Mouse (Mus musculus): ENCODE data around the gene Ino80e. TPM values are rescaled to one million over a fixed set of nuclear protein-coding genes. Genes with fewer than 3 reads are reported as not detected.

Gene Ino80e
- polyA plus RNA-seq, 1 experiment = 62.4 TPM

- no peak overlapping the region for H3K4me2 ChIP-seq (ENCODE audit: low read depth)
- no peaks in the 10 kb centered on the region for H3K36me3 ChIP-seq (ENCODE audit: control insufficient read depth, insufficient read depth)
- TF ChIP-seq TCF3 (IDR thresholded peaks at IDR 0.05; ENCODE audit: insufficient read length, low read depth) = no peak
- TF ChIP-seq REST (IDR thresholded peaks at IDR 0.05; ENCODE audit: insufficient read depth, insufficient read length) = no peak
- TF ChIP-seq SRF (IDR thresholded peaks at IDR 0.05; ENCODE audit: control insufficient read depth, insufficient read length, low read depth) = no peak
- no peak for TF ChIP-seq POLR2A (IDR thresholded peaks at IDR 0.05; ENCODE audit: insufficient read length, low read depth)
- TF ChIP-seq CEBPB (IDR thresholded peaks at IDR 0.05; ENCODE audit: insufficient read depth, poor library complexity, severe bottlenecking) = no peak
- TF ChIP-seq TCF12 (IDR thresholded peaks at IDR 0.05; ENCODE audit: insufficient read depth, poor library complexity, severe bottlenecking) = no peak
- no peak for TF ChIP-seq E2F4 (IDR thresholded peaks at IDR 0.05; ENCODE audit: insufficient read depth)
- no peak for TF ChIP-seq POLR2AphosphoS2 (IDR thresholded peaks at IDR 0.05; ENCODE audit: insufficient read length, low read depth)
- TF ChIP-seq MYOG (IDR thresholded peaks at IDR 0.05; ENCODE audit: control insufficient read depth in 1 of 3, insufficient read depth in 1 of 3, insufficient read length in 2 of 3, low read depth in 2 of 3) = no peak
- no peak for TF ChIP-seq USF1 (IDR thresholded peaks at IDR 0.05; ENCODE audit: low read depth)
- no peak for TF ChIP-seq MYOD1 (IDR thresholded peaks at IDR 0.05; ENCODE audit: control insufficient read depth in 1 of 3, insufficient read length in 2 of 3, low read depth in 2 of 3)
- peaks cover 51% of the 10 kb centered on the region for H3K27me3 ChIP-seq (ENCODE audit: control insufficient read depth, insufficient read depth, insufficient read length)
- H3K4me3 ChIP-seq = no peak overlapping the region
- H3K79me2 ChIP-seq (ENCODE audit: control insufficient read depth, insufficient read depth) = no peaks in the 10 kb centered on the region
- no peak overlapping the region for H3ac ChIP-seq (ENCODE audit: control insufficient read depth, insufficient read length)
These were observed 39.4 kb downstream of the Ino80e start for GRCm38 (mm10) chr7:126822741-126823140.

DNA sequence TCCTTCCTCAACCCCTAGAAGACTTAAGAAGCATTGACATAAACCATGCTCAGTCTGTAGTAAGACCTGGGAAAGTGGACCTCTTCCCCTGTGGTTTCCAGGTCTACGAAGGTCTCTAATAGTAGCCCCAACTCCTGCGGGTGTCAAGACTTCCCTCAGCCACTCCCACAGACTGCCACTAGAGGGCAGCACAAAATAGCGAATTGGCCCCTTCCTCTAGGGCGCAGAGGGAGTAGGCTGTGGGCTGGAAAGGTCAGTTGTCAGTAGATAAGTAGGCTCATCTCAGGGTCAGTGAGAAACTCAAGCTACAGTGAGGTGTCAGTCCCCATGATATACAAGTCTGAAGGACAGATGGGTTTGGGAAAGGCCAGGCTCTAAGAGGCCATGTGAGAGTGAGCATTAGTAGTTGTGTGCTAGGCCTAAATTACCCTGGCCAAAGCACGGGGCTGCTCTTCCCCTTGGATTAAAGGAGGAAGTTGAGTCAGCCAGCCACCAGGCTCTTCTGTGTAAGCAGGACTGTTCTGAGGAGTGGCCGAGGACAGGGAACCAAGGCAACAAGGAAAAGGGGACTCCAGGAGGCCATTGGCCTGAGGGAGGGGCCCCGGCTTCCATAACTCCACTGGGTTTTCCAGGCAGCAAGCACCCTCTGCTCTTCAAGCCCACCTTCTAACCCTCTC is 40.2 kb downstream of the Ino80e start:
- no peaks in the 10 kb centered on the region for H3K79me2 ChIP-seq (ENCODE audit: control insufficient read depth, insufficient read depth)
- no peaks in the 10 kb centered on the region for H3K36me3 ChIP-seq (ENCODE audit: control insufficient read depth, insufficient read depth)
- peaks cover 43% of the 10 kb centered on the region for H3K27me3 ChIP-seq (ENCODE audit: control insufficient read depth, insufficient read depth, insufficient read length)
- TF ChIP-seq SRF (IDR thresholded peaks at IDR 0.05; ENCODE audit: control insufficient read depth, insufficient read length, low read depth) = no peak
- TF ChIP-seq MAX (IDR thresholded peaks at IDR 0.05; ENCODE audit: low read depth) = no peak
- no peak for TF ChIP-seq MYOG (IDR thresholded peaks at IDR 0.05; ENCODE audit: control insufficient read depth in 1 of 3, insufficient read depth in 1 of 3, insufficient read length in 2 of 3, low read depth in 2 of 3)
- no peak for TF ChIP-seq TCF3 (IDR thresholded peaks at IDR 0.05; ENCODE audit: insufficient read length, low read depth)
- TF ChIP-seq CEBPB (IDR thresholded peaks at IDR 0.05; ENCODE audit: insufficient read depth, poor library complexity, severe bottlenecking) = no peak
- no peak for TF ChIP-seq POLR2A (IDR thresholded peaks at IDR 0.05; ENCODE audit: insufficient read length, low read depth)
- no peak for TF ChIP-seq USF1 (IDR thresholded peaks at IDR 0.05; ENCODE audit: low read depth)
- TF ChIP-seq MYOD1 (IDR thresholded peaks at IDR 0.05; ENCODE audit: control insufficient read depth in 1 of 3, insufficient read length in 2 of 3, low read depth in 2 of 3) = no peak
- no peak for TF ChIP-seq POLR2AphosphoS2 (IDR thresholded peaks at IDR 0.05; ENCODE audit: insufficient read length, low read depth)
- TF ChIP-seq REST (IDR thresholded peaks at IDR 0.05; ENCODE audit: insufficient read depth, insufficient read length) = no peak
- TF ChIP-seq E2F4 (IDR thresholded peaks at IDR 0.05; ENCODE audit: insufficient read depth) = no peak
- TF ChIP-seq TCF12 (IDR thresholded peaks at IDR 0.05; ENCODE audit: insufficient read depth, poor library complexity, severe bottlenecking) = no peak
- no peak overlapping the region for H3ac ChIP-seq (ENCODE audit: control insufficient read depth, insufficient read length)
- H3K4me3 ChIP-seq = no peak overlapping the region
- no peak overlapping the region for H3K4me2 ChIP-seq (ENCODE audit: low read depth)

- no peak overlapping the region for H3K4me2 ChIP-seq (ENCODE audit: low read depth)
- no peak overlapping the region for H3ac ChIP-seq (ENCODE audit: control insufficient read depth, insufficient read length)
- peaks cover 16% of the 10 kb centered on the region for H3K27me3 ChIP-seq (ENCODE audit: control insufficient read depth, insufficient read depth, insufficient read length)
- no peak overlapping the region for H3K4me3 ChIP-seq
- TF ChIP-seq E2F4 (IDR thresholded peaks at IDR 0.05; ENCODE audit: insufficient read depth) = no peak
- no peak for TF ChIP-seq REST (IDR thresholded peaks at IDR 0.05; ENCODE audit: insufficient read depth, insufficient read length)
- no peaks in the 10 kb centered on the region for H3K79me2 ChIP-seq (ENCODE audit: control insufficient read depth, insufficient read depth)
- H3K36me3 ChIP-seq (ENCODE audit: control insufficient read depth, insufficient read depth) = no peaks in the 10 kb centered on the region
These were observed 43.4 kb downstream of the Ino80e start for GRCm38 (mm10) chr7:126818818-126819217.

DNA sequence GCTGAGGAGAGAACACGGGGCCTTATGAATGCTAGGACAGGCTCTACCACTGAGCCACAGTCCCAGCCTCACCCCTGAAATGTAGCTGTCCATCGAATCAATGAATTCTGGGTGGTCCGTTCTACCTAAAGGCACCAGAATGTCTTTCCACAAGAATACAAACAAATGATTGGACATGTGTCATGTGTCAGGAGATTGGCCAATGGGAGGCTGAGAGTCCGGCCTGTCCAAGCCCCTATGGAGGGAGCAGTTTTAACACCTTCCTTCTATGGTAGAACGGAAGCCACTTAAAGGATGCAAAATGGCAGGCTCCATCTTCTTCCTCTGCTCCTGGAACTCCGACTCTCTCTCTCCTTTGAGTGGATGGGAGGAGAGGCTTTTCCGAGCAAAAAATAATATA is 44.6 kb downstream of the Ino80e start:
- Histone ChIP-seq H3K4me2 (ENCODE audit: low read depth) (no peak overlapping the region), H3ac (ENCODE audit: control insufficient read depth, insufficient read length) (no peak overlapping the region), H3K27me3 (ENCODE audit: control insufficient read depth, insufficient read depth, insufficient read length) (peaks cover 4% of the 10 kb centered on the region), H3K36me3 (ENCODE audit: control insufficient read depth, insufficient read depth) (no peaks in the 10 kb centered on the region), H3K79me2 (ENCODE audit: control insufficient read depth, insufficient read depth) (no peaks in the 10 kb centered on the region), H3K4me3 (no peak overlapping the region)
- TF ChIP-seq TCF3 (IDR thresholded peaks at IDR 0.05; ENCODE audit: insufficient read length, low read depth) (no peak), POLR2A (IDR thresholded peaks at IDR 0.05; ENCODE audit: insufficient read length, low read depth) (no peak), MYOD1 (IDR thresholded peaks at IDR 0.05; ENCODE audit: control insufficient read depth in 1 of 3, insufficient read length in 2 of 3, low read depth in 2 of 3) (no peak), USF1 (IDR thresholded peaks at IDR 0.05; ENCODE audit: low read depth) (no peak)

DNA sequence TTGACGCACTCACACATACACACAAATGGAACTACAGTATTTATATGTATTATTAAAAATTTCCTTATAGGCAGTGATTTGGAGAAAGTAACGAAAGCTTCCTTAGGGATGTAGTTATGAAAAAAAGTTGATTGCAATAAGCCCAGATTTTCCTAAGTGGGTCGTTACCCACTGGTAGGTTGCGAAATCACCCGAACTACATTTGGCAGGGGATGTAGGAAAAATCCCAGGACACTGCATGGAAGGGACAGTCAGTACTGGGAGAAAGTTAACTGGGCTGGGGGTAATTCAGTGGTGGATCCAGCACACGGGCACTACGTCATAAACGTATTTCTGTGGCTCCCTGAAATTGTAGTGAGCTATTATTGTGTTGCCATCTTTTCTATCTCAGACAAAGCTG is 45.7 kb downstream of the Ino80e start:
- TF ChIP-seq POLR2A (IDR thresholded peaks at IDR 0.05; ENCODE audit: insufficient read length, low read depth) (no peak), TCF12 (IDR thresholded peaks at IDR 0.05; ENCODE audit: insufficient read depth, poor library complexity, severe bottlenecking) (no peak), SRF (IDR thresholded peaks at IDR 0.05; ENCODE audit: control insufficient read depth, insufficient read length, low read depth) (no peak), POLR2AphosphoS2 (IDR thresholded peaks at IDR 0.05; ENCODE audit: insufficient read length, low read depth) (no peak), TCF3 (IDR thresholded peaks at IDR 0.05; ENCODE audit: insufficient read length, low read depth) (no peak), USF1 (IDR thresholded peaks at IDR 0.05; ENCODE audit: low read depth) (no peak), CEBPB (IDR thresholded peaks at IDR 0.05; ENCODE audit: insufficient read depth, poor library complexity, severe bottlenecking) (no peak), MAX (IDR thresholded peaks at IDR 0.05; ENCODE audit: low read depth) (no peak), MYOG (IDR thresholded peaks at IDR 0.05; ENCODE audit: control insufficient read depth in 1 of 3, insufficient read depth in 1 of 3, insufficient read length in 2 of 3, low read depth in 2 of 3) (no peak), MYOD1 (IDR thresholded peaks at IDR 0.05; ENCODE audit: control insufficient read depth in 1 of 3, insufficient read length in 2 of 3, low read depth in 2 of 3) (no peak), E2F4 (IDR thresholded peaks at IDR 0.05; ENCODE audit: insufficient read depth) (no peak)
- no peaks in the 10 kb centered on the region for H3K36me3 ChIP-seq (ENCODE audit: control insufficient read depth, insufficient read depth)

More for the DNA sequence above, 45.7 kb downstream of the Ino80e start:
- Histone ChIP-seq H3K4me2 (ENCODE audit: low read depth) (no peak overlapping the region), H3ac (ENCODE audit: control insufficient read depth, insufficient read length) (no peak overlapping the region), H3K4me3 (no peak overlapping the region), H3K79me2 (ENCODE audit: control insufficient read depth, insufficient read depth) (no peaks in the 10 kb centered on the region), H3K27me3 (ENCODE audit: control insufficient read depth, insufficient read depth, insufficient read length) (no peaks in the 10 kb centered on the region)
